Mouse (Mus musculus) frontal cortex, postnatal 10 days (tissue): ENCODE measurements at regions not wholly inside any gene's neighbourhood (a gene's known extent, or its start where the extent isn't known, plus 50 kb on each side); places are given as distances from the start of the nearest gene placed in this dataset.

Experiments used
- DNase-seq, 2 experiments: peaks; one replicate each; pipeline ENCODE4 v3.0.0; 2022; ENCODE audit warnings: low spot score in 2 of 2, mixed read lengths in 1 of 2

- no peak for DNase-seq
These were observed 630.9 kb upstream of the Lcorl start for GRCm38 (mm10) chr5:46488140-46488942.

GRCm38 (mm10) chr5:46486740-46487326 lies 629.4 kb upstream of the Lcorl start:
- DNase-seq = no peak

GRCm38 (mm10) chr5:46456356-46456755 lies 598.9 kb upstream of the Lcorl start:
- DNase-seq = no peak

- no peak for DNase-seq
These were observed 590.9 kb upstream of the Lcorl start for GRCm38 (mm10) chr5:46448274-46448673.

- DNase-seq = no peak
These were observed 588.4 kb upstream of the Lcorl start for GRCm38 (mm10) chr5:46445844-46446243.

- DNase-seq = no peak
These were observed 587.7 kb upstream of the Lcorl start for GRCm38 (mm10) chr5:46445122-46445521.

- DNase-seq = no peak
These were observed 586.5 kb upstream of the Lcorl start for GRCm38 (mm10) chr5:46443805-46444340.

- DNase-seq = no peak
These were observed 585.3 kb upstream of the Lcorl start for GRCm38 (mm10) chr5:46442600-46443248.

GRCm38 (mm10) chr5:46441716-46442115 lies 584.3 kb upstream of the Lcorl start:
- no peak for DNase-seq

- no peak for DNase-seq
These were observed 574.4 kb upstream of the Lcorl start for GRCm38 (mm10) chr5:46431644-46432367.

GRCm38 (mm10) chr5:46422738-46423137 lies 565.3 kb upstream of the Lcorl start:
- no peak for DNase-seq

- no peak for DNase-seq
These were observed 549.6 kb upstream of the Lcorl start for GRCm38 (mm10) chr5:46406969-46407368.

- DNase-seq = no peak
These were observed 549.0 kb upstream of the Lcorl start for GRCm38 (mm10) chr5:46406404-46406803.

GRCm38 (mm10) chr5:46386591-46386990 lies 529.2 kb upstream of the Lcorl start:
- DNase-seq = no peak

- DNase-seq = no peak
These were observed 509.9 kb upstream of the Lcorl start for GRCm38 (mm10) chr5:46367328-46367727.

GRCm38 (mm10) chr5:46363661-46364060 lies 506.2 kb upstream of the Lcorl start:
- DNase-seq = no peak

- DNase-seq = no peak
These were observed 504.2 kb upstream of the Lcorl start for GRCm38 (mm10) chr5:46361637-46362036.

GRCm38 (mm10) chr5:46348448-46348847 lies 491.0 kb upstream of the Lcorl start:
- no peak for DNase-seq

- peak; percentile 39 to 73 for DNase-seq
These were observed 490.1 kb upstream of the Lcorl start for GRCm38 (mm10) chr5:46347368-46348083.

- no peak for DNase-seq
These were observed 481.0 kb upstream of the Lcorl start for GRCm38 (mm10) chr5:46338461-46338860.

GRCm38 (mm10) chr5:46330880-46331279 lies 473.5 kb upstream of the Lcorl start:
- no peak for DNase-seq
